Mouse (Mus musculus) hindbrain, embryonic 14.5 days (tissue): Measurements from ENCODE around the gene Ttc28. TPM values are rescaled to one million over a fixed set of nuclear protein-coding genes. Genes with fewer than 3 reads are reported as not detected.

Experiments
- ATAC-seq: fragments of 200-750 bp; cut with Nextera tagmentation; 2 replicates; pipeline ENCODE4 v1.8.0; 2017; ENCODE audit warnings: moderate number of reproducible peaks, mild to moderate bottlenecking, moderate TSS enrichment, moderate library complexity; ENCODE audit not compliant: low FRiP score
- DNase-seq: peaks from one replicate; pipeline ENCODE4 v3.0.0-alpha.2; 2015; ENCODE audit warnings: low spot score
- H3K27ac ChIP-seq: fragments of 300-500 bp; sonication (generic); 2 replicates; pipeline ENCODE4 v1.5.1; 2014; ENCODE audit warnings: mild to moderate bottlenecking, moderate library complexity
- H3K27me3 ChIP-seq: fragments of 300-500 bp; sonication (generic); 2 replicates; pipeline ENCODE4 v1.6.1; 2014; ENCODE audit warnings: mild to moderate bottlenecking, low read length, mixed read lengths; ENCODE audit not compliant: control insufficient read depth, insufficient read depth
- H3K36me3 ChIP-seq: fragments of 300-500 bp; sonication (generic); replicated peaks from 2 replicates; pipeline ENCODE4 v1.6.1; 2014; ENCODE audit not compliant: control insufficient read depth, insufficient read depth
- H3K4me1 ChIP-seq: fragments of 300-500 bp; sonication (generic); replicated peaks from 2 replicates; pipeline ENCODE4 v1.6.1; 2014; ENCODE audit warnings: antibody characterized with exemption, low read length, mixed read lengths; ENCODE audit not compliant: control insufficient read depth, insufficient read depth
- H3K4me2 ChIP-seq: fragments of 300-500 bp; sonication (generic); replicated peaks from 2 replicates; pipeline ENCODE4 v1.6.1; 2014; ENCODE audit warnings: mild to moderate bottlenecking, moderate library complexity
- H3K4me3 ChIP-seq: fragments of 300-500 bp; sonication (generic); replicated peaks from 2 replicates; pipeline ENCODE4 v1.5.1; 2014; ENCODE audit warnings: mild to moderate bottlenecking, low read length
- H3K9ac ChIP-seq: fragments of 300-500 bp; sonication (generic); 2 replicates; pipeline ENCODE4 v1.6.1; 2014
- H3K9me3 ChIP-seq: fragments of 300-500 bp; sonication (generic); 2 replicates; pipeline ENCODE4 v1.6.1; 2016; ENCODE audit warnings: low read length; ENCODE audit not compliant: control insufficient read depth
- WGBS: fragments of 180-500 bp; shearing (Covaris S2); extraction: QIAGEN DNeasy Blood & Tissue Kit; methylation state at CpG from one replicate; pipeline ENCODE4 v1.1.7; 2014; 5-methylcytosine and 5-hydroxymethylcytosine counted together
- polyA plus RNA-seq: library from polyadenylated mRNA; unstranded; fragments of >200 nt; fragmentation: Nextera tagmentation; extraction: Ambion mirVana; gene quantifications from 2 replicates; pipeline ENCODE4 v1.2.1, GENCODE M21; 2014

Ttc28 gene
- polyA plus RNA-seq, 1 experiment from 2014 or later = 30.0 TPM

DNA sequence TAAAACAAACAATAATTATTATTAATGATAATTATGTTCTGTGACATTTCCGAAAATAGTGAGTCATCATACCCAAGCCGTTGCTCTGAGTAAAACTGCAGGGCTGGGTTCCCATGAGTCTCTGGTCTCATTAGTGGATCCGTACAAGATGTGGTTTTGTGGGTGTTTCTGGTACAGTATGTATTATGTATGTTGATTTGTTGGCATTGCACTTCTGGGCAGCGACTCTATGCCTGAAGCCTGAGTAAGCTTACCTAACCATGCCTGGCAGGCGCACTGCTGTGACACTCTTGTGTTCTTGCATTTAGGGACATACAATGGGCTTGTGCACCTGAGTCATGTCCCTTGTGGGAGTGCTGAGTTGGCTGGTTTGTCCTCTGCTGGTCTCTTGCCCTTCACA lies 190.3 kb downstream of the Ttc28 start:
- ATAC-seq (no peak), DNase-seq (no peak)
- 76% methylated on average over 5 of the region's 5 CpGs for WGBS
- Histone ChIP-seq H3K4me1 (peaks cover 42% of the 10 kb centered on the region), H3K4me3 (no peak overlapping the region), H3K36me3 (no peaks in the 10 kb centered on the region), H3K4me2 (no peak overlapping the region), H3K27me3 (no peaks in the 10 kb centered on the region), H3K27ac (no peak overlapping the region), H3K9ac (no peak overlapping the region), H3K9me3 (no peaks in the 10 kb centered on the region)

DNA sequence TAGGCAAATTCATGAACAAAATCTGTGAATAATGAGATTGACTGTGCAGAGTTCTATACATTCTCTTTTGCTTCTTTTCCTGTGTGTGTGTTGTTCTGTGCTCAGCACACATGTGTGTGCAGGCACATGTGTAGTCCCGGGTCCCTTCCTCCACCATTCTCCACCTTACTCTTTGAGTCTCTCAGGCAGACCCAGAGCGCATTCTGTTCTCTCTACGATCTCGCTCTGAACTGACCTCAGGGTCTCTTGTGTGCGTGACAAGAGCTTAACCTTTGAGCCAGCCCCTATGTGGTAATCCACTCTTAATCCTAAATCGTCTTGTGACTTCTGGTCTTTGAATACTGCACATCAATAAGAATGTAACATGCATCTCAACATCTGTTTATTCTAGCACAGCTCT lies 190.8 kb downstream of the Ttc28 start:
- Histone ChIP-seq H3K27me3 (no peaks in the 10 kb centered on the region), H3K4me2 (no peak overlapping the region), H3K9ac (no peak overlapping the region), H3K9me3 (no peaks in the 10 kb centered on the region), H3K36me3 (no peaks in the 10 kb centered on the region), H3K27ac (no peak overlapping the region), H3K4me1 (peaks cover 44% of the 10 kb centered on the region), H3K4me3 (no peak overlapping the region)
- ATAC-seq = no peak
- no peak for DNase-seq
- 74% methylated on average over 6 of the region's 6 CpGs for WGBS

DNA sequence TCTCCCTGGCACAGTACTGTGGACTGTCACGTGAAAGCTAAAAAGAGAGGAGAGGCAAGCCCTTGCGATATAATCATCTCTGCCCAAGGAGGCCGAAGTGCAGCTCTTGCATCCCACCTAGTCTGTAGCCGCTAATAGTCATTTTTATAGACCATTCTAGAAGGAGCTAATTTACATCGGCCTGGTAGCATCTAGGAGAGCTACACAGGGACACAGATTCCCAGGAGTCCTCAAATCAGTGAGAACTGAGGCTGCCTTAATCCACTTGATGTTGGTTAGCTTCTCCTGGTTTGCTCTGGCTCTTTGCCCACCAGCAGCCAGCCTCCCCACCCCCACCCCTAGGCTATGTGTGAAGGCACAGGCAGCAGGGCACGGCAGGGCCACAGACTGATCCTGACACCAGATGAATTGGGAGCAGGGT lies 193.7 kb downstream of the Ttc28 start:
- H3K4me2 ChIP-seq = no peak overlapping the region
- ATAC-seq = no peak

DNA sequence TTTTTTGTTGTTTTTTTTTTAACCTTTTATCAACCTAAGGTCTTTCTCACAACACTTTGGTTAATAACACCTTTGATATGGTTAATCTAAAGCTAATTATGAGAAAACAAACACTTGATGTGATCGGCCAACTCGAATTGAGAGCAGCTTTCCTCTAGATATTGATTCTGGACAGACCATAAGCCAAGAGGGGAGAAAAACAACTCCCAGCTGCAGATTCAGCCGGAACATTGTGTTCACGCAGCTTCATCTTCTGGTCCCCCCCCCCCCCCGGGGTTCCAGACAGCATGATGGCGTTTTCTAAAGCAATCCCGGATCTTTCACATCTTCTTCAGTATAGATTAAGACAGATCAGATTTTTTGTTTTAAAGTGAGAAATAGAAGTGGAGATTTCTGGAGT lies 194.4 kb downstream of the Ttc28 start:
- Histone ChIP-seq H3K27me3 (no peaks in the 10 kb centered on the region), H3K9me3 (no peaks in the 10 kb centered on the region), H3K36me3 (no peaks in the 10 kb centered on the region), H3K4me2 (no peak overlapping the region), H3K4me3 (no peak overlapping the region), H3K27ac (0 out of 2 replicates have a peak overlapping the region, but pooled peaks have one; percentile 39), H3K4me1 (peaks cover 40% of the 10 kb centered on the region), H3K9ac (no peak overlapping the region)
- ATAC-seq (no peak), DNase-seq (no peak)
- WGBS = 36% methylated on average over 7 of the region's 7 CpGs

More for the DNA sequence above, 193.7 kb downstream of the Ttc28 start:
- Histone ChIP-seq H3K9ac (no peak overlapping the region), H3K4me3 (no peak overlapping the region), H3K4me1 (peaks cover 40% of the 10 kb centered on the region), H3K27ac (peak overlapping the region; percentile 46; the same call in 1 of the 2 replicates), H3K9me3 (no peaks in the 10 kb centered on the region), H3K36me3 (no peaks in the 10 kb centered on the region), H3K27me3 (no peaks in the 10 kb centered on the region)
- 45% methylated on average over 6 of the region's 6 CpGs for WGBS
- no peak for DNase-seq

DNA sequence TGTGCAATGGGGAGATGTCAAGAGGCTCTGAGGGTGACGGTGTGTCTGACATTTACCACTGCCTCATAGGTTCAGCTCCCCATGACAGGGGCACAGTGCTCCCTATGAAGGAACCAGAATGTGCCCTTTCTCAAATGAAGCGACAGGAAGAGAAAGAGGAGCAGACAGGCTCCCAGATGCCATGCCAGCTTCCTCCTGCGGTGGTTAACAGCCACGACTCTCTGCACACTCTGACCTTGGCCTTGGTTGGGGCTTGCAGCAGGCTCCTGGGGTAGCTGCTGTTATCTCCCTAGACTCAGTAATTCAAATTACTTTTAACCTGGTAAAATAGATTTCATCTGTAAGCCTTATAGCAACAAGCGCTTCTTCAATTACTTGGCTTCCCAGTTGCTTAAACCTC lies 196.2 kb downstream of the Ttc28 start:
- no peak overlapping the region for H3K4me3 ChIP-seq
- no peaks in the 10 kb centered on the region for H3K36me3 ChIP-seq
- no peak for ATAC-seq

DNA sequence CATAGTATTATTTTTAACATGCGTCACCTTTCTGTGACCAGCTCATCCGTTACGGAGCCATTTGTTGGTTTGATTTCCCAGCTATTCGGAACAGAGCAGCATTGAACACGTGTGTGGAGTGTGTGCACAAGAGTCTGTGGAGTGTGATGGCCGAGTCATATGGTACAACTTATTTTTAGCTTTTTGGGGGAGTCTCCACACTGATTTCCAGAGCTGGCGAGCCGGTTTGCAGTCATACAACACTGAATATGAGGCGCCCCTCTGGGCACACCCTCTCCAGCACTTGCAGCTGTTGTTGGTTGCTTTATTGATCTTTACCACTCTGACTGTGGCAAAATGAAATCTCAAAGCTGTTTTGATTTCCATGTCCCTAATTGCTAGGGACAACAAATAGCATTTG lies 197.7 kb downstream of the Ttc28 start:
- Histone ChIP-seq H3K9me3 (no peaks in the 10 kb centered on the region), H3K36me3 (no peaks in the 10 kb centered on the region), H3K27ac (no peak overlapping the region), H3K9ac (no peak overlapping the region), H3K27me3 (no peaks in the 10 kb centered on the region), H3K4me3 (no peak overlapping the region), H3K4me2 (no peak overlapping the region), H3K4me1 (peaks cover 38% of the 10 kb centered on the region)
- 84% methylated on average over 9 of the region's 9 CpGs for WGBS
- DNase-seq (no peak), ATAC-seq (no peak)

More for the DNA sequence above, 196.2 kb downstream of the Ttc28 start:
- DNase-seq = no peak
- Histone ChIP-seq H3K27me3 (no peaks in the 10 kb centered on the region), H3K9me3 (no peaks in the 10 kb centered on the region), H3K9ac (no peak overlapping the region), H3K4me1 (peaks cover 31% of the 10 kb centered on the region), H3K4me2 (no peak overlapping the region), H3K27ac (no peak overlapping the region)
- 65% methylated on average over 5 of the region's 5 CpGs for WGBS

DNA sequence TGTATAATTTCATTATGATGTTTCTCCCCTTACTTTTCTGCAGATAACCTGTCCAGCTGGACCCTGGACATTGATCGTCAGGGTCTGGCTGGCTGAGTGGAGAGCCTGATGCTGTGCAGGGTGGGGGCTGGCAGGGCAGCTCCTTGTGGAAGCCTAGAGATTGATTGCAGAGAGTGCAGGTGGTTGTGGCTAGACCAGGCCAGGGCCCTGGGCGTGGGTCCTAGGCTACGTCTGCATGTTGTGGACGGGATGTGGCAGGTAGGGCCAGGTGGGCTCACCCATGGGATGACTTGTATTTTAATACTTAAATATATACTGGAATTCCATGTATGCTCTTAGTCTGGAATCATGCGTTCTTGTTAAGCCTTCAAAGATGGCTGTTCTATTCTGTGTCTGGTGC lies 201.0 kb downstream of the Ttc28 start:
- H3K9me3 ChIP-seq = no peaks in the 10 kb centered on the region
- no peak overlapping the region for H3K9ac ChIP-seq
- H3K27me3 ChIP-seq = no peaks in the 10 kb centered on the region
- 82% methylated on average over 5 of the region's 5 CpGs for WGBS
- no peak for DNase-seq
- no peak overlapping the region for H3K27ac ChIP-seq
- no peak for ATAC-seq
- no peaks in the 10 kb centered on the region for H3K36me3 ChIP-seq
- no peak overlapping the region for H3K4me3 ChIP-seq
- H3K4me1 ChIP-seq = peaks cover 13% of the 10 kb centered on the region
- no peak overlapping the region for H3K4me2 ChIP-seq

DNA sequence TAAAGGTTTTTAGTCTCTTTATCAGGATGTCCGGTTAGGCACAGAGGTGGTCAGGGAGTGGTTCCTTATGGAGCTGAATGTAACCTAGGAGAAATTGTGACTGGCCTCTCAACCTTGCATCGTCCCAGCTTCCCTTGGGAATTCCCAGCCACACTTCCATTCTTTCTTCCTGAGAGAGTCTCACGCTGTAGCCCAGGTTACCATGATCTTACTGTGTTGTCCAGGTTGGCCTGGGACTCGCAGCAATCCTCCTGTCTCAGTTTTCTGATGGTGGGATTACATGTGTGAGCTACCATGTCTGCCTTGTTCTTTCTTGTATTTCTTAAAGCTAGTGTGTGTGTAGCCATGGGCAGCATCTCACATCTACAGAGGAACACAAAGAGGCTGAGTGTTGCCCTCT lies 206.2 kb downstream of the Ttc28 start:
- Histone ChIP-seq H3K9me3 (no peaks in the 10 kb centered on the region), H3K4me3 (no peak overlapping the region), H3K4me1 (peaks cover 6% of the 10 kb centered on the region; the same call in 1 of the 2 replicates), H3K4me2 (no peak overlapping the region), H3K9ac (no peak overlapping the region), H3K27ac (no peak overlapping the region), H3K36me3 (peaks cover 11% of the 10 kb centered on the region; the same call in 1 of the 2 replicates), H3K27me3 (no peaks in the 10 kb centered on the region)
- 96% methylated on average over 4 of the region's 4 CpGs for WGBS
- ATAC-seq = no peak
- no peak for DNase-seq

DNA sequence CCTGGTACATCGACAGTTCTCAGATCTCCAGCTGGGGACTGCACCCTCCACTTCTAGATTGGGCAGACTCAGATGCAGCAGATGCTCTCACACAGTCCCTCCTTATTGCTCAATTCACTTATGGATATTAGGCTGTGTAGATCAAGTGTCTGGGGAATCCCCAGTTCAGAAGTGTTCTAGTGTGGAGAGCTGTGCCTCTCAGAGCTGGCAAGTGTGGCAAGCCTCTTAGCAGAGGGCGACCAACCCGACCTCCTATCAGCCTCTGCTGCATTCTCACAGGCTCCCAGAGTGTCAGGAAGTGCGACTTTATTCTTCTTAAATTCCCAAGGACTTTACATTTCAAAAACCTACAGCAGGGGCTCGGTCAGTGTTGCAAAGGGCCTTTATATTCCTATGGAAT lies 217.1 kb downstream of the Ttc28 start:
- no peaks in the 10 kb centered on the region for H3K27me3 ChIP-seq
- DNase-seq (no peak), ATAC-seq (no peak; the same call in 1 of the 2 replicates)
- H3K27ac ChIP-seq = no peak overlapping the region
- H3K9ac ChIP-seq = no peak overlapping the region
- H3K4me3 ChIP-seq = no peak overlapping the region
- H3K9me3 ChIP-seq = no peaks in the 10 kb centered on the region
- peaks cover 38% of the 10 kb centered on the region for H3K4me1 ChIP-seq
- H3K36me3 ChIP-seq = peaks cover 11% of the 10 kb centered on the region
- no peak overlapping the region for H3K4me2 ChIP-seq
- 18% methylated on average over 5 of the region's 5 CpGs for WGBS
